Mouse (Mus musculus) myocyte (in vitro differentiated cells): Measurements from ENCODE around the gene Slco4a1.

Experiments
- E2F4 ChIP-seq: IDR thresholded peaks from one replicate; pipeline ENCODE4 v1.6.1; 2011; ENCODE audit warnings: mild to moderate bottlenecking, control low read depth, moderate library complexity; ENCODE audit not compliant: insufficient read depth
- MAX ChIP-seq: IDR thresholded peaks from one replicate; pipeline ENCODE4 v1.6.1; 2011; ENCODE audit warnings: low read depth, mild to moderate bottlenecking, control low read depth
- MYOD1 ChIP-seq, 3 experiments: IDR thresholded peaks; one replicate each; pipeline ENCODE4 v1.6.1; 2011; ENCODE audit warnings: control low read depth in 2 of 3, low read depth in 2 of 3, mild to moderate bottlenecking in 2 of 3, moderate library complexity in 1 of 3; ENCODE audit not compliant: insufficient read length in 2 of 3, control insufficient read depth in 1 of 3
- POLR2A ChIP-seq: IDR thresholded peaks from one replicate; pipeline ENCODE4 v1.6.1; 2011; ENCODE audit warnings: low read depth, mild to moderate bottlenecking, control low read depth, moderate library complexity; ENCODE audit not compliant: insufficient read length
- POLR2AphosphoS2 ChIP-seq: IDR thresholded peaks from one replicate; pipeline ENCODE4 v1.6.1; 2011; ENCODE audit warnings: low read depth, control low read depth; ENCODE audit not compliant: insufficient read length
- SRF ChIP-seq: IDR thresholded peaks from one replicate; pipeline ENCODE4 v1.6.1; 2011; ENCODE audit warnings: low read depth; ENCODE audit not compliant: control insufficient read depth, insufficient read length
- TCF12 ChIP-seq: IDR thresholded peaks from one replicate; pipeline ENCODE4 v1.6.1; 2011; ENCODE audit warnings: mild to moderate bottlenecking, control low read depth; ENCODE audit not compliant: poor library complexity, insufficient read depth, severe bottlenecking
- USF1 ChIP-seq: IDR thresholded peaks from one replicate; pipeline ENCODE4 v1.6.1; 2011; ENCODE audit warnings: low read depth, mild to moderate bottlenecking, control low read depth, moderate library complexity

- no peak for TF ChIP-seq POLR2A
- TF ChIP-seq TCF12 = no peak
- no peak for TF ChIP-seq MAX
- TF ChIP-seq MYOD1 (IDR thresholded peaks at IDR 0.05; ENCODE audit: control insufficient read depth in 1 of 3, insufficient read length in 2 of 3, low read depth in 2 of 3) = no peak
- TF ChIP-seq POLR2AphosphoS2 = no peak
- no peak for TF ChIP-seq SRF
- no peak for TF ChIP-seq USF1
- no peak for TF ChIP-seq E2F4
Measured at GRCm38 (mm10) chr2:180450529-180450928, 5.5 kb upstream of the Slco4a1 start.
